Mouse (Mus musculus) C2C12 (cell line): Measurements from ENCODE around the gene Cebpb. TPM values are rescaled to one million over a fixed set of nuclear protein-coding genes. Genes with fewer than 3 reads are reported as not detected.
A peak's percentile ranks its signal among the peaks of the same experiment; 100 is the strongest.

Experiments
- H3K27me3 ChIP-seq: one replicate; pipeline ENCODE4 v1.6.1; 2011; ENCODE audit not compliant: control insufficient read depth, insufficient read depth, insufficient read length
- H3K36me3 ChIP-seq: one replicate; pipeline ENCODE4 v1.6.1; 2011; ENCODE audit not compliant: control insufficient read depth, insufficient read depth
- H3K4me3 ChIP-seq: one replicate; pipeline ENCODE4 v1.5.1; 2011; ENCODE audit warnings: mild to moderate bottlenecking, control low read depth; ENCODE audit not compliant: poor library complexity, insufficient read depth, severe bottlenecking
- H3K79me2 ChIP-seq: one replicate; pipeline ENCODE4 v1.6.1; 2011; ENCODE audit not compliant: control insufficient read depth, insufficient read depth
- H3K79me3 ChIP-seq: one replicate; pipeline ENCODE4 v1.6.1; 2011; ENCODE audit warnings: low read depth, control low read depth
- H3ac ChIP-seq: one replicate; pipeline ENCODE3; 2011; ENCODE audit warnings: low read depth; ENCODE audit not compliant: control insufficient read depth, insufficient read length
- CEBPB ChIP-seq: IDR thresholded peaks from one replicate; pipeline ENCODE4 v1.6.1; 2011; ENCODE audit warnings: low read depth, mild to moderate bottlenecking, control low read depth, moderate library complexity
- CTCF ChIP-seq: IDR thresholded peaks from one replicate; pipeline ENCODE4 v1.5.1; 2011; ENCODE audit not compliant: control insufficient read depth, insufficient read depth, insufficient read length
- FOSL1 ChIP-seq: IDR thresholded peaks from one replicate; pipeline ENCODE4 v1.8.0; 2011; ENCODE audit warnings: mild to moderate bottlenecking, low read length; ENCODE audit not compliant: poor library complexity, insufficient read depth, severe bottlenecking
- MAX ChIP-seq: IDR thresholded peaks from one replicate; pipeline ENCODE4 v1.6.1; 2011; ENCODE audit warnings: mild to moderate bottlenecking, control low read depth
- MYOD1 ChIP-seq: IDR thresholded peaks from one replicate; pipeline ENCODE4 v1.6.1; 2011; ENCODE audit warnings: low read depth; ENCODE audit not compliant: control insufficient read depth, insufficient read length
- MYOG ChIP-seq: IDR thresholded peaks from one replicate; pipeline ENCODE4 v1.6.1; 2011; ENCODE audit not compliant: control insufficient read depth, insufficient read length; ENCODE audit errors: extremely low read depth
- USF1 ChIP-seq: IDR thresholded peaks from one replicate; pipeline ENCODE4 v1.6.1; 2011; ENCODE audit warnings: low read depth, mild to moderate bottlenecking, control low read depth, moderate library complexity
- polyA plus RNA-seq: library from polyadenylated mRNA; unstranded; fragments of >200 nt; fragmentation: generic; extraction: Trizol; gene quantifications from one replicate; pipeline ENCODE4 v1.2.1, GENCODE M21; 2012; ENCODE audit warnings: missing spikeins

Gene Cebpb
- polyA plus RNA-seq, 1 experiment: 23.8 TPM

DNA sequence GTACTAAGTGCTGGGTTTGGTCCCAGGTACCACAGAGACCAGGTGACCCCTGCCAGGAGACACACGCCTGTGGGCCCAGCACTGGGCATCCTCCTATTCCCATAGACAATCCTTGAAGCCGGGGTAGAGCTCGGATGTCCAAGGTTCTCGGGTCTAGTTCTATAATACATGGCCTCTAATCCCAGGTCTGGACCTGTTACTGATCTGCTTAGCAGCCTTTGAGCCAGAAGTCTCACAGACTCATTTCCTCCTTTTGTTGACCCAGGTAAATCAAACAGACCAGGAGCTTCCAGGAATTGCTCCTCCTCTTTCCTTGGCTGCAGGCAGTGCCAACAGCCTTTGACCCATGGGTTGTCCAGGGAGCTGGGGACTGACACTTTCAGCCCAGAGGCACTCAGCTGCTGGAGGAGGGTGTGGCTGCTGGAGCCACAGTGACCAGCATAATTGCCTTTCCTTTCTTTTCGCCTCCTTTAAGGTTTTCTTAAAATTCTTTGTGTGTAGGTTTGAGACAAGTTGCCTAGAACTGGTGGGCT, 17.5 kb upstream of the Cebpb start:
- Histone ChIP-seq H3K79me2 (no peaks in the 10 kb centered on the region), H3ac (no peak overlapping the region), H3K36me3 (no peaks in the 10 kb centered on the region), H3K4me3 (no peak overlapping the region), H3K79me3 (no peaks in the 10 kb centered on the region), H3K27me3 (no peaks in the 10 kb centered on the region)
- TF ChIP-seq MYOG (no peak), CTCF (no peak), USF1 (no peak), MYOD1 (no peak), FOSL1 (no peak), CEBPB (no peak), MAX (no peak)

DNA sequence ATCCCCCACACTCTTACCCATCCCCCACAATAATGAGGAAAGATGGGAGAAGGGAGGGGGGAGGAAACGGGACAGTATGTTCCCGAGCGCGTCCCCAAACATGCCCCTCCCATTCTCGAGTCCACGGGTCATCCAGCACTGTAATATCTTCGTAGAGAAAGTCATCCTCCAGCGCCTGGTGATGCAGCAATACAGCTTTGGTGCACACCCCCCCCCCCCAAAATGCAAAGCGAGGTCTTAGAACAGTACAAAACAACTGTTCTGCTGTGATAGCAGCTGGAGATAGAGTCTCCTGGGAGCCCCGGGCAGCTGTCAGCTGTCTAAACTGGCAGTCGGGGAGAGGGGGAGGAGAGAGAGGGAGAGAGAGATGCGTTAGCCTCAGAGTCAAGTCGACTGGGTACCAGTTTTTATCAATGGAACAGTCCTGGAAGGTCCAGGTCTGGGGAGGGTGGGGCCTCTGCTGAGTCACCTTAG, 16.5 kb upstream of the Cebpb start:
- no peaks in the 10 kb centered on the region for H3K36me3 ChIP-seq
- no peak overlapping the region for H3K4me3 ChIP-seq
- TF ChIP-seq MYOD1: peak; percentile 80
- TF ChIP-seq FOSL1: no peak
- no peak for TF ChIP-seq MYOG
- no peak for TF ChIP-seq CTCF
- no peak for TF ChIP-seq USF1
- no peak for TF ChIP-seq MAX
- no peaks in the 10 kb centered on the region for H3K79me2 ChIP-seq
- no peaks in the 10 kb centered on the region for H3K27me3 ChIP-seq
- no peak overlapping the region for H3ac ChIP-seq
- no peaks in the 10 kb centered on the region for H3K79me3 ChIP-seq

DNA sequence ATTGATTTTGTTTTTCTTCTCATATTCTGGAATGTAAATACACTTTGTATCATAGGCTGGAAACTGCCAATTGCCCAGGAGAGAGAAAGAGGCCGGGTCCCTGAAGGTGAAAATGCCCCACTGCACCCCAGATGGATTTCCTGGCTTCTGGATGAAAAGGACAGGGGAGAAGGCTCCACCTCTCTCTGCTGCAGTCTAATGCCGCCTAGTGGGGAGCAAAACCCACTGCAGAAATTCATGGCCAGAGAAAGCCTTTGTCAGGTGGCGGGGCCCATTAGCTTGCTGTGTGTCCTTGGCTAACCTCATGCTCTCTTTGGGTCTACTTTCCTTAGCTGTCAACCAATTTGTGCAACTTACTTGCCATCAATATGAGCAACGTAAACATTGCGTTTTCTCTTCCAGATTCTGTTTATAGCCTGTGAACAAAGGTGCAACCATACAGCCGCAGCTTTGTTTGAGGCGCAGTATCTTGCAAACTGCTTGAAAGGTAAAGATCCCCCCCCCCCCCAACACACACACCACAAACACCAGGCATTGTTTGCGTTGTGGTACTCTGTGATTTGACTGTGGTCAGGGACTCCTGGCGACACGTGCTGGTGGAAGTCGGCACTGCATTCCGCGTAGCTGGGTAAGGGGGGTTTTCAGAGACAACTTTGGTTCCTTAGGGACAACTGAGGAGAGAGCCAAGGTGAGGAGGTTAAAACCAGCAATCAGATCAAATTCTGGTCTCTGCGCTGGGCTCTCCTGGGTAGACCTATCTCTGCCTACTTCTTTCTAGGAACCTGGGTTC, 13.4 kb upstream of the Cebpb start:
- Histone ChIP-seq H3K4me3 (no peak overlapping the region), H3K27me3 (no peaks in the 10 kb centered on the region), H3K79me3 (no peaks in the 10 kb centered on the region), H3K36me3 (no peaks in the 10 kb centered on the region), H3K79me2 (no peaks in the 10 kb centered on the region), H3ac (no peak overlapping the region)
- peak; percentile 57 for TF ChIP-seq CTCF
- TF ChIP-seq MAX: no peak

DNA sequence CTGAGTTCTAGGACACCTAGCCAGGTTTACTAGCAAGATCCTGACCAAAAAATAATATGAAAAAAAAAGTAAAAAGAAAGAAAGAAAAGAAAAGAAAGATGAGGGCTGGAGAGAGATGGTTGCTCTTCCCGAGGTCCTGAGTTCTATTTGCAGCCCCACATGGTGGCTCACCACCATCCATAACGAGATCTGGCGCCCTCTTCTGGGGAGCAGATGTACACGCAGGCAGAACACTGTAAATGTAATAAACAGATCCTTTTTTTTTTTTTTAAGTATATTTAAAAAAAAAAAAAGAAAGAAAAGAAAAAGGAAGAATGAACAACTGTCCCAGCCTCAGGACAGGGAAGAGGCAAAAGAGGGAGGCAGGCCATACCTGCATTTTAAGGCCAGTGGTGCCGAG, 10.1 kb upstream of the Cebpb start:
- Histone ChIP-seq H3K27me3 (no peaks in the 10 kb centered on the region), H3K79me3 (no peaks in the 10 kb centered on the region), H3K4me3 (no peak overlapping the region), H3K36me3 (no peaks in the 10 kb centered on the region), H3ac (no peak overlapping the region), H3K79me2 (no peaks in the 10 kb centered on the region)
- no peak for TF ChIP-seq MAX
- no peak for TF ChIP-seq MYOD1
- TF ChIP-seq CEBPB: no peak
- no peak for TF ChIP-seq USF1
- TF ChIP-seq CTCF: no peak
- no peak for TF ChIP-seq MYOG
- TF ChIP-seq FOSL1: no peak

DNA sequence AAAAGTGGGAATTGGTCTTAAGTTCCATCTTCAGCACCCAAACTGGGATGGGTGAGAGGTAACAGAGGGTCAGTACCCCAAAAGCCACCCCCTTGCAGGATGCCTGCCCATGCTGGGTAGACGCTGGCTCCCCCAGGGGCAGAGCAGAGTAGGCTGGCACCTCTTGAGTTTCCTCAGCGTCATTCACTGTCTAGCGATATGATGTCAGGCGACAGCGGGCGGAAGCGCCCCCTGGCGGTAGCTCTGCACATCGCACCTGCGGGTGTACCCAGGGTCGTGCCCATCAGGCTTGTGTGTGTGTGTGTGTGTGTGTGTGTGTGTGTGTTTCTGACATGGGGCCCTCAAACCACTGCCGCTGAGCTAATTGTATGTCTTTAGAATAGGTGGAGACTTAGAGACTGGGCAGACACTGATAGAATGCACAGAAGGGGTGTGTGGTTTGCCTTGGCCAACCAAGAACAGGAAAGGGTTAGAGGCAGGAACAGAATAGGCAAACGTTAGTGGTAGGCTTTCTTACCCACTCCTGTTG, 8.7 kb upstream of the Cebpb start:
- TF ChIP-seq MYOG (no peak), MYOD1 (peak; percentile 14), MAX (peak; percentile 35), CTCF (peak; percentile 96)
- H3K79me2 ChIP-seq: no peaks in the 10 kb centered on the region
- no peaks in the 10 kb centered on the region for H3K36me3 ChIP-seq
- H3K4me3 ChIP-seq: no peak overlapping the region
- H3K79me3 ChIP-seq: no peaks in the 10 kb centered on the region
- no peaks in the 10 kb centered on the region for H3K27me3 ChIP-seq
- no peak overlapping the region for H3ac ChIP-seq

DNA sequence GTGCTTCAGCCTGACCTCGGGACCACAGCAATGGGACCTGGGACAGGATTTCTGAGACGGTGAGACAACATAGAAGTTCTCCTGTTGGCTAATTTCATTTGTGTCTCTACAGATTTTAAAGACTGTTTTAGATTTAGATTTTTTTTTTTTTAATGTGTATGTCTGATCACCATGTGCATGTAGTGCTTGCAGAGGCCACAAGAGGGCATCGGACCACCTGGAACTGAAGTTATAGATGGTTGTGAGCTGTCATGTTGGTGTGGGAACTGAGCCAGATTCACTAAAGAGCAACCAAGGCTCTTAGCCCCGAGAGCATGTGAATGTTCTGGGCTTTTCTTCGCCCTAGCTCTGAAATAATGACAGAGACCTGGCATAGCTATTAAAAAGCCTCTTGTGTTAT, 8.1 kb upstream of the Cebpb start:
- Histone ChIP-seq H3K79me2 (no peaks in the 10 kb centered on the region), H3K79me3 (no peaks in the 10 kb centered on the region), H3K4me3 (no peak overlapping the region), H3K27me3 (no peaks in the 10 kb centered on the region), H3K36me3 (no peaks in the 10 kb centered on the region), H3ac (no peak overlapping the region)
- TF ChIP-seq CTCF (peak; percentile 24), MYOG (no peak)
